Mouse (Mus musculus): ENCODE measurements around the gene Il2rb. TPM values are rescaled to one million over a fixed set of nuclear protein-coding genes. Genes with fewer than 3 reads are reported as not detected.
A peak's percentile ranks its signal among the peaks of the same experiment; 100 is the strongest.

The Il2rb gene
- polyA plus RNA-seq, 1 experiment from 2014 or later: 0.16 TPM

- H3K4me3 ChIP-seq (ENCODE audit: control insufficient read depth in 1 of 2, insufficient read depth in 1 of 2, low read depth in 1 of 2, low read length in 2 of 2): no peak overlapping the region
- H3K9me3 ChIP-seq (ENCODE audit: control insufficient read depth, low read length): no peaks in the 10 kb centered on the region
- H3K36me3 ChIP-seq (ENCODE audit: control insufficient read depth, insufficient read depth, low read length): peaks cover 12% of the 10 kb centered on the region; the same call in 1 of the 2 replicates
- peaks cover 2% of the 10 kb centered on the region; the same call in 1 of the 2 replicates for H3K27me3 ChIP-seq (ENCODE audit: control insufficient read depth, insufficient read depth, low read length)
- peak overlapping the region; percentile 73 for H3K9ac ChIP-seq (ENCODE audit: low read length)
- peaks cover 26 to 42% of the 10 kb centered on the region in 2 experiments for H3K4me1 ChIP-seq (ENCODE audit: control insufficient read depth in 2 of 2, insufficient read depth in 2 of 2, low read length in 2 of 2)
- no peak for ATAC-seq (ENCODE audit: insufficient number of reproducible peaks, insufficient read depth, low FRiP score, low read depth)
- peak overlapping the region; percentile 71 for H3K4me2 ChIP-seq (ENCODE audit: low read length)
- H3K27ac ChIP-seq (replicated peaks in 1 of 2; ENCODE audit: control insufficient read depth in 1 of 2, insufficient read depth in 1 of 2, low read depth in 2 of 2, low read length in 2 of 2): peak overlapping the region; percentile 69 to 94
- WGBS: 87% methylated on average over 3 of the region's 3 CpGs
Observed at GRCm38 (mm10) chr15:78530141-78530540, 35.1 kb upstream of the Il2rb start.

GRCm38 (mm10) chr15:78529428-78529990, 34.4 kb upstream of the Il2rb start:
- 4% methylated on average over 15 of the region's 15 CpGs for WGBS
- Histone ChIP-seq H3K27ac (replicated peaks in 1 of 2; ENCODE audit: control insufficient read depth in 1 of 2, insufficient read depth in 1 of 2, low read depth in 2 of 2, low read length in 2 of 2) (peak overlapping the region; percentile 72 to 94), H3K4me3 (ENCODE audit: control insufficient read depth in 1 of 2, insufficient read depth in 1 of 2, low read depth in 1 of 2, low read length in 2 of 2) (peak overlapping the region; percentile 45 to 47), H3K9ac (ENCODE audit: low read length) (peak overlapping the region; percentile 73), H3K4me2 (ENCODE audit: low read length) (peak overlapping the region; percentile 71), H3K27me3 (ENCODE audit: control insufficient read depth, insufficient read depth, low read length) (no peaks in the 10 kb centered on the region; the same call in 1 of the 2 replicates), H3K36me3 (ENCODE audit: control insufficient read depth, insufficient read depth, low read length) (peaks cover 12% of the 10 kb centered on the region; the same call in 1 of the 2 replicates), H3K9me3 (ENCODE audit: control insufficient read depth, low read length) (no peaks in the 10 kb centered on the region), H3K4me1 (ENCODE audit: control insufficient read depth in 2 of 2, insufficient read depth in 2 of 2, low read length in 2 of 2) (peaks cover 26 to 42% of the 10 kb centered on the region in 2 experiments)
- ATAC-seq (ENCODE audit: insufficient number of reproducible peaks, insufficient read depth, low FRiP score, low read depth): peak; percentile 54

- Histone ChIP-seq H3K9me3 (ENCODE audit: control insufficient read depth, low read length) (no peaks in the 10 kb centered on the region), H3K27ac (replicated peaks in 1 of 2; ENCODE audit: control insufficient read depth in 1 of 2, insufficient read depth in 1 of 2, low read depth in 2 of 2, low read length in 2 of 2) (peak overlapping the region; percentile 72 to 94), H3K27me3 (ENCODE audit: control insufficient read depth, insufficient read depth, low read length) (no peaks in the 10 kb centered on the region), H3K4me2 (ENCODE audit: low read length) (peak overlapping the region; percentile 71), H3K36me3 (ENCODE audit: control insufficient read depth, insufficient read depth, low read length) (peaks cover 12% of the 10 kb centered on the region; the same call in 1 of the 2 replicates), H3K4me1 (ENCODE audit: control insufficient read depth in 2 of 2, insufficient read depth in 2 of 2, low read length in 2 of 2) (peaks cover 26 to 42% of the 10 kb centered on the region in 2 experiments), H3K4me3 (ENCODE audit: control insufficient read depth in 1 of 2, insufficient read depth in 1 of 2, low read depth in 1 of 2, low read length in 2 of 2) (peak overlapping the region; percentile 45 to 47), H3K9ac (ENCODE audit: low read length) (peak overlapping the region; percentile 73)
- WGBS: 27% methylated on average over 11 of the region's 11 CpGs
- ATAC-seq (ENCODE audit: insufficient number of reproducible peaks, insufficient read depth, low FRiP score, low read depth): no peak
Observed at GRCm38 (mm10) chr15:78528726-78529411, 33.8 kb upstream of the Il2rb start.

GRCm38 (mm10) chr15:78527973-78528372, 32.9 kb upstream of the Il2rb start:
- Histone ChIP-seq H3K9ac (ENCODE audit: low read length) (0 out of 2 replicates have a peak overlapping the region, but pooled peaks have one; percentile 73), H3K4me2 (ENCODE audit: low read length) (peak overlapping the region; percentile 71), H3K4me1 (ENCODE audit: control insufficient read depth in 2 of 2, insufficient read depth in 2 of 2, low read length in 2 of 2) (peaks cover 26 to 42% of the 10 kb centered on the region in 2 experiments), H3K4me3 (ENCODE audit: control insufficient read depth in 1 of 2, insufficient read depth in 1 of 2, low read depth in 1 of 2, low read length in 2 of 2) (peak overlapping the region in 1 of 2 experiments; percentile 47; a peak in 1 of 4 replicates), H3K27me3 (ENCODE audit: control insufficient read depth, insufficient read depth, low read length) (no peaks in the 10 kb centered on the region), H3K9me3 (ENCODE audit: control insufficient read depth, low read length) (no peaks in the 10 kb centered on the region), H3K36me3 (ENCODE audit: control insufficient read depth, insufficient read depth, low read length) (peaks cover 12% of the 10 kb centered on the region; the same call in 1 of the 2 replicates), H3K27ac (replicated peaks in 1 of 2; ENCODE audit: control insufficient read depth in 1 of 2, insufficient read depth in 1 of 2, low read depth in 2 of 2, low read length in 2 of 2) (peak overlapping the region in 1 of 2 experiments; percentile 94; a peak in 1 of 4 replicates)
- ATAC-seq (ENCODE audit: insufficient number of reproducible peaks, insufficient read depth, low FRiP score, low read depth): no peak
- 60% methylated on average over 7 of the region's 7 CpGs for WGBS

GRCm38 (mm10) chr15:78524163-78524562, 29.1 kb upstream of the Il2rb start:
- H3K27me3 ChIP-seq (ENCODE audit: control insufficient read depth, insufficient read depth, low read length): no peaks in the 10 kb centered on the region
- H3K9me3 ChIP-seq (ENCODE audit: control insufficient read depth, low read length): no peaks in the 10 kb centered on the region
- H3K4me2 ChIP-seq (ENCODE audit: low read length): no peak overlapping the region
- H3K4me1 ChIP-seq (ENCODE audit: control insufficient read depth in 2 of 2, insufficient read depth in 2 of 2, low read length in 2 of 2): peaks cover 16 to 19% of the 10 kb centered on the region in 2 experiments
- peak overlapping the region in 1 of 2 experiments; percentile 31; a peak in 1 of 4 replicates for H3K27ac ChIP-seq (replicated peaks in 1 of 2; ENCODE audit: control insufficient read depth in 1 of 2, insufficient read depth in 1 of 2, low read depth in 2 of 2, low read length in 2 of 2)
- 80% methylated on average over 5 of the region's 5 CpGs for WGBS
- no peak overlapping the region for H3K4me3 ChIP-seq (ENCODE audit: control insufficient read depth in 1 of 2, insufficient read depth in 1 of 2, low read depth in 1 of 2, low read length in 2 of 2)
- no peak for ATAC-seq (ENCODE audit: insufficient number of reproducible peaks, insufficient read depth, low FRiP score, low read depth)
- no peak overlapping the region for H3K9ac ChIP-seq (ENCODE audit: low read length)
- H3K36me3 ChIP-seq (ENCODE audit: control insufficient read depth, insufficient read depth, low read length): peaks cover 12% of the 10 kb centered on the region; the same call in 1 of the 2 replicates

- 75% methylated on average over 6 of the region's 6 CpGs for WGBS
- Histone ChIP-seq H3K4me2 (ENCODE audit: low read length) (no peak overlapping the region), H3K9ac (ENCODE audit: low read length) (no peak overlapping the region), H3K9me3 (ENCODE audit: control insufficient read depth, low read length) (no peaks in the 10 kb centered on the region), H3K27me3 (ENCODE audit: control insufficient read depth, insufficient read depth, low read length) (no peaks in the 10 kb centered on the region), H3K36me3 (ENCODE audit: control insufficient read depth, insufficient read depth, low read length) (peaks cover 12% of the 10 kb centered on the region; the same call in 1 of the 2 replicates), H3K27ac (replicated peaks in 1 of 2; ENCODE audit: control insufficient read depth in 1 of 2, insufficient read depth in 1 of 2, low read depth in 2 of 2, low read length in 2 of 2) (no peak overlapping the region), H3K4me1 (ENCODE audit: control insufficient read depth in 2 of 2, insufficient read depth in 2 of 2, low read length in 2 of 2) (peaks cover 8 to 13% of the 10 kb centered on the region in 2 experiments; a peak in 3 of 4 replicates), H3K4me3 (ENCODE audit: control insufficient read depth in 1 of 2, insufficient read depth in 1 of 2, low read depth in 1 of 2, low read length in 2 of 2) (no peak overlapping the region)
- ATAC-seq (ENCODE audit: insufficient number of reproducible peaks, insufficient read depth, low FRiP score, low read depth): no peak
Observed at GRCm38 (mm10) chr15:78521892-78522291, 26.8 kb upstream of the Il2rb start.

- no peak for ATAC-seq (ENCODE audit: insufficient number of reproducible peaks, insufficient read depth, low FRiP score, low read depth)
- no peak overlapping the region for H3K9ac ChIP-seq (ENCODE audit: low read length)
- no peaks in the 10 kb centered on the region for H3K9me3 ChIP-seq (ENCODE audit: control insufficient read depth, low read length)
- no peak overlapping the region for H3K4me2 ChIP-seq (ENCODE audit: low read length)
- peaks cover 10% of the 10 kb centered on the region; the same call in 1 of the 2 replicates for H3K36me3 ChIP-seq (ENCODE audit: control insufficient read depth, insufficient read depth, low read length)
- H3K27ac ChIP-seq (replicated peaks in 1 of 2; ENCODE audit: control insufficient read depth in 1 of 2, insufficient read depth in 1 of 2, low read depth in 2 of 2, low read length in 2 of 2): no peak overlapping the region
- no peaks in the 10 kb centered on the region for H3K27me3 ChIP-seq (ENCODE audit: control insufficient read depth, insufficient read depth, low read length)
- WGBS: 69% methylated on average over 8 of the region's 8 CpGs
- peaks cover 8 to 13% of the 10 kb centered on the region in 2 experiments; a peak in 3 of 4 replicates for H3K4me1 ChIP-seq (ENCODE audit: control insufficient read depth in 2 of 2, insufficient read depth in 2 of 2, low read length in 2 of 2)
- no peak overlapping the region for H3K4me3 ChIP-seq (ENCODE audit: control insufficient read depth in 1 of 2, insufficient read depth in 1 of 2, low read depth in 1 of 2, low read length in 2 of 2)
Observed at GRCm38 (mm10) chr15:78521331-78521730, 26.3 kb upstream of the Il2rb start.

All from heart, embryonic 14.5 days (tissue).